Mouse (Mus musculus) mature B cell (primary cell): Measurements from ENCODE around the gene Eif4e2.

Experiments used
- in situ Hi-C: fragments of 300-500 bp; cut with MboI; formaldehyde crosslinking; loops from 2 replicates; pipeline ENCODE4 v1.14.3; 2019

Gene Eif4e2

DNA sequence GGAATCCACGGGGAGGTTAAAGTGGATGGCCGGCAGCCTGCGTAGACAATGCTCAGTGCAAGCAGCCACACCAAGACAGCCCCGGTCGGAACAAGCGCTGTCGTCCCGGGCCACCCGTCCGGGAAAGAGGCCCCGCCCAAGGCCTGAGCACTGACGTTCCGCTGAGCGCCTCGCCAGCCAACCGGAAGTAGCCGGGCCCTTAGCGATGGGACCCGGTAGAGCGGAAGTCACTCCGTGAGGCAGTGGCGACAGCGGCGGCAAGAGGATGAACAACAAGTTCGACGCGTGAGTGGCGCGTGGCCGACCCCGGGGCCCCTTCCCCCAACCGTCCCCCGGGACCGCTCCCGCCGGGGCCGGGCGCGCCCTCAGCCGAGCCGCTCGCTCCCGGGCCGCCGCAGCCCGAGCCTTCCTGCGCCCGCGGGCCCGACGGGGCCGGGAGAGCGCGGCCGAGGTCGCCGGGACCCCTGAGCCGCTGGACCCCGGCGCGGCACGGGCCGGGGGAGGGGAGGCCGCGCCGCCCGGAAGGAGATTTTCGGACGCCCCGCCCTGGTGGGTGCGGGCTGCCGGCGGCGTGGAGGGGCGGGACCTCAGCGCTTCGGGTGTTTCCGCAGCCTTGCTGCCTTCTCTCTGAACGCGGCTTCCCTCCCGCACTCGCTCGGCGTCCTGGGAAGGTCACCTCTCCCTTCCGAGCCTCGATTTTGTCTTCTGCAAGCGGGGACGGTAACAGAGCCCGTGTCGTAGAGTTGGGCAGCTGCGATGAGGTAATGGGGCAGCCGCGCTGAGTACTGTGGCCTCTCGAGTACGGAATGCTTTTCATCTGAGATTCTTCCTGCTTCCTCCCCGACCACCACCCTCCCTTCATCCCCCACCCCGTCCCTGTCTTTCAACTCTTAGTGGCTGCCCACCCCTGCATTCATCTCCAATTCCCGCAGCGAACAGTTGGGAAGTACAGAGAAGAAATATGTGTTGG is at the start of gene Eif4e2:
Gene Eif4e2 (plus strand): TSS at position 180 of the 970 bp plus-strand sequence.
- in situ Hi-C loops = no loop called here

DNA sequence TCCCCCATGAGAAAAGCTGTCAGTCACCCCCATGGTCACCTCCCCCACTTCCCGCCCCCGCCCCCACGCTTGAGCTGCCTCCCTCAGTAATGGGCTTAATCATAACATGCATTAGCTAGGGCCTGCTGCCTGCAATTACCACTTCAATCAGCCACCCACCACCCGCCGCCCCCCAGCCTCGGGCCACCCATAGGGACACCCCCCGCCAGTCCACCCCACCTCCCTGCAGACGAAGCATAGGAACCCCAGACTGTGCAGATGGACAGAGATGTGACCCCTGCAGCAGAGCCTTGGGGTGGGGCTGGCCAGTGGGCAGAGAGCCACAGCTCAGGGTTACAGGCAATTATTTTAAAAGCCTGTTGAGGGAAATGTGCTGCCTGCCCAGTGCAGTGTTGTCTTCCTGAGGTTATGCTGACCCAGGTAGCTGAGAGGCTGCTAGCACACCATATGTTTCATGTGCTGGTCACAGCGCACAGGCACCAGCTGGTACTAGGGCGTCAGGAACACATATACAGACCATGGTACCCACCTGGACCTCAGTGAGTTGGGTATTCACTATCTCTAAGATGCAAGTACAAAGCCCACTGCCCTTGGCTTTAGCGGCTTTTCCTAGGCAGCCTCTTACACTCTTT is 49.4 kb upstream of the Eif4e2 start:
- in situ Hi-C loops = no loop called here

DNA sequence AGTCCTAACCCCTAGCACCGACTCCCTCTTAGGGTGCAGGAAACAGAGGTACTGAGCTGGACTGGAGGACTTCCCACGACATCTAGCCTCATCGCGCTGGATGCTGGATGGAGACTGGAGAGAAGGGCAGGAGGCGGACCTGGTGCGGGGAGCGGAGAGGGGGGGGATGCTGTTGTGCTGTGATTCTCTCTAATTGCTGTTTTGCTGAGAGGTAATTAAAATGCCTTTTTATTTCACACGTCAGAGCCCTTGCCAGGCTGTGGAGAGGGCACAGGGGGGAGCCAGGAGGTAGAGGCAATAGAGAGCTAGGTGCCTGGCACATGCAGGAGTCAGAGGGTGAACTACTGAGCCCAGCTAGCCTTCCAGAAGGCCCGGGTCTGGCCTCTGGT is 48.9 kb upstream of the Eif4e2 start:
- in situ Hi-C loops = no loop called here

DNA sequence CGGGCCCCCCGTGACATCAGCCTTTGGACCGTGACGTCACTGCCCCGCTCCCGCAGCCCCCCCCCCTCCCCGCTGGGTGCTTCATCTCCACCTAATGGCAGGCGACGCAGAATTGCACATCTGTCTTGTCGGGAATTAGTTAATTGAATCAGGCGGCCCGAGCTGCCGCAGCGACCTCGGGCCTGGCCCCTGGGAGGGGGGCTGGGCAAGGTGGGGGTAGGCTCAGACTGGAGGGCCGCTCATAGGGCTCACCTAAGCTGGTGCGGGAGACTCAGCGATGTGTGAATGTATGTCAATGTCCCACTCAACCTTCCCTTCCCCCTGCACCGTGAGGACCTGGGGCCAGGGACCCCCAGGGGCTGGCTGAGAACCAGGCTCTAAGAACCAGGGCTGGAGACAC is 43.3 kb upstream of the Eif4e2 start:
- in situ Hi-C loops = no loop called here

DNA sequence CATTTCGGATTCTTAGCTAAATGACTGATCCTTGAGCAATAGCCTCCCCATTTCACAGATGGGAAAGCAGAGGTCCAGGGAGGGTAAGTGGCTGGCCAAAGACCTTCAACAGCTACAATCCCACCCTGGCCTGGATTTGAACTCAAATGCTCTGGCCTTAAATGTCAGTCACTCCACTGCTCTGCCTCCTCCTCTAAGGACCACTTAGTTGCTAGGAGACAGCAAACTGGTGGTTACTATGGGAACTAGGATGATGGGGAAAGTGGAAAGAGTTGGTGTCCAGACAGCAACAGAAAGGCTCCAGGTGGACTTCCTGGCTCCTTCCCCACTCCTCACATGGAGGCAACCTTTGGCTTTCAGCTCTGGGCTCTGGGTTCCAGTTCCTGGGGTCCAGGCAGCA is 42.4 kb upstream of the Eif4e2 start:
- in situ Hi-C loops = no loop called here

DNA sequence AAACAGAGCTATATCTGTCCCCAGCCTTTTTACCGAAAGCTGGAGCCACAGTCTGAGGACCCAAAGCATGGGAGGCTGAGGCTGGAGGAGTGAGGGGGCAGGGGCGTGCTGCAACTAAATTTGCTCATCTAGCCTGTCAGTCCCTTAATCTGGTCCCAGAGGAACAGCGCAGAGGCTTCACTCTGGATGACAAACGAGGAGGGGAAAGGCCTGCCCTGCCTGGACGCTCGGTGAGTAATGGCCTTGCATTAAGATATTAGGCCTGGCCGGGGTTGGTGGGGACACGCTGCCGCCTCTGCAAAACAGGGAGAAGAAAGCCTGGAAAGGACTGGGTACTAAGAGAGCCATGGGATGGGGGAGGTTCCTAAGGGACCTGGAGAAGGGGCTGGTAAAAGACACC is 41.4 kb upstream of the Eif4e2 start:
- in situ Hi-C loops = no loop called here

DNA sequence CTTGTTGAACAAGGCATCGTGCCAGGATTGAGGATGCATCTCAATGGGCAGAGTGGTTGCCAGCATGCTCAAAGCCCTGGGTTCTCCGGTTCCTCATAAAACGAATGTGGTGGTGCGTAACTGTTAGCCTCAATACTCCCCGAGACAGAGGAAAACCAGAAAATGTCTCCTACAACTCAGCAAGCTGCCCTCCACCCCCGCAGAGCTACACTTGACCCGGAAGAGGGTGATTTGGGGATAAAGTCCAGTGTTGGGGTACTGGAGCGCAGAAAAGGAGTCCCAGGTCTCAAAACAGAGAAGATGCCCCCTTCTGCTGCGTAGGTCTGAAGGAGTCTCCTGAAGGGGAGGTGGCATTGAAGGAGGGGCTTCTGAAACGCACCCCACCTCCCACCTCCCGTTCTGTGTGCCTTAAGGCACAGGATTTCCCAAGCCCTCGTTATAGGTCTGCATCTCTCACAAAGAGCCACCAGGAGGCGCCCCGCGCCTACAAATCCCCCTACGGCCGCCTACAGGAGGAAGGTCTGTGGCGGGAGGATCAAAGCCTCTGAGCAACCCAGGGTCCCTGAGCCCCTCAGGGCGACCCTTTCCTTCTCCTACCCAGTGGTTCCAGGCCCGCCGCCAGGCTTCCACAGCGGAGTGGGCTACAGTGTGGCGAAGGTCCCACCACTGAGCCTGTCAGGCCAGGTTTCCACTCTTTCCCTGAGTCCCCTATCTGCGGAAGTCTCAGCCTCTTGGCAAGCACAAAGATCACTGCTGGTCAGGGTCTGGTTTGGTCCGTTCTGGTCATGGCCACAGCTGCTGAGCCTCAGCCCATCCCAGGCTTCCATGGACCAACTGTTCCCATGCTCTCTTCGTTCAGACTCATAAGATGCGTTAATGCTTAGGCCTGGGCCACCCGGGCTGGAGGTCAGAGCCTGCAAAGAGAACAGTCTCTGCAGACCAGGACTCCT is 39.4 kb upstream of the Eif4e2 start:
- in situ Hi-C loops = no loop called here

DNA sequence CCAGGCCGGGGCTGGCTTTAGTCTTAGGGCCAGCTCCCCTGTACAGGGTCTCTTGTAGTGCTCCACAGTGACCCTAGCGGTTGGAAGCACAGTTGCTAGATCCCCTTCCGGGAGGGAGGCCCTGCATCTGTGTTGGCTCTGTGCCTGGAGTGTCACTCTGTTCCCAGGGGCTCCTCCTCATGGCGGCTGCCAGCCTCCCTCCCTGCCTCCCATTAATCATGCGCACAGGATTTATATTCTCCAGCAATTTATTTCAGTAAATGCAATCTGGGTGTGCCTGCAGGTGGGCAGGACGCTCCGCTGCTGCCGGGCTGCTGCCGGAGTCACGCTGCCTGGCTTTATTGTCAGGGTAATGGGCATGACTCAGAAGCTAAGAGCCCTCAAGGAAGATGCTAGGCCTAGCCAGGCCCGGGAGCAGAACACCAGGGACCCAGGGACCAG is 37.8 kb upstream of the Eif4e2 start:
- in situ Hi-C loops = no loop called here

DNA sequence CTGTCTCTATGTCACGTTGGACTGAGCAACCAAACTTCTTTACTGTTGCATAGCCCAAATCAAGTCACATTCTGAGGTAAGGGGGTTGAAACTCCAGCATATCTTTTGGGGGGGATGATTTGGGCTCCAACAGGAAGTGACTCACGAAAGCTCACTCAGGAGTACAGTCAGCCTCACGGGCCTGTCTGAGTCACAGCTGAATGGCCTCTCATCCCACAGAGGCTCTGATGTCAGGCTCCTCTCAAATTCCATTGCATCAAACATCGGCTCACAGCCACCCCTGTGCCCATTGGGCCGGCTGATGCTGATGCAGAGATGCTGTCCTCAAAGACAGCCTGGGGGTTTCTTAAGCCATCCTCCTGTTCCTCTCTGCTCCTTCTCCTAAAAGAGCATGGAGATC is 32.8 kb upstream of the Eif4e2 start:
- in situ Hi-C loops = no loop called here

DNA sequence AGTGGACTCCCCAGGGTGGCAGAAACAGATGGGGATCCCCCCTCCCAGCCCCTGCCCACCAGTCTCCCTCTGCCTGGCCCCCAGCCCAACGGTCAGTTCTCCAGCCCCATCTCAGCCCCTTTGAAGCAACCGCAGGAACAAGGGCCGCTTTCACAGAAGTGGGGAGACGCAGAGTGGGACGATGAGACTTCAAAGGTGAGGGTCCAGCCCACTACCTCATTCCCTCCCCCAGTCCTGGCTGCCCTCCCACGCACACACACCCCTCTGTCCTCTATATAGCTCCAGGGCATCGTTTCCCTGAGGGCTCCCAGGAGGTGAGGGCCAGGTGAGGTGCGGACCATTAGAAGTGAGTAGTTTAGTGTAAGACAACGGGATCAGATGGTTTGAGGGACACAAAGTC is 30.7 kb upstream of the Eif4e2 start, which contains the start of gene Prss56:
Gene Prss56 (plus strand): TSS at position 301 of the 400 bp plus-strand sequence.
- in situ Hi-C loops = no loop called here

DNA sequence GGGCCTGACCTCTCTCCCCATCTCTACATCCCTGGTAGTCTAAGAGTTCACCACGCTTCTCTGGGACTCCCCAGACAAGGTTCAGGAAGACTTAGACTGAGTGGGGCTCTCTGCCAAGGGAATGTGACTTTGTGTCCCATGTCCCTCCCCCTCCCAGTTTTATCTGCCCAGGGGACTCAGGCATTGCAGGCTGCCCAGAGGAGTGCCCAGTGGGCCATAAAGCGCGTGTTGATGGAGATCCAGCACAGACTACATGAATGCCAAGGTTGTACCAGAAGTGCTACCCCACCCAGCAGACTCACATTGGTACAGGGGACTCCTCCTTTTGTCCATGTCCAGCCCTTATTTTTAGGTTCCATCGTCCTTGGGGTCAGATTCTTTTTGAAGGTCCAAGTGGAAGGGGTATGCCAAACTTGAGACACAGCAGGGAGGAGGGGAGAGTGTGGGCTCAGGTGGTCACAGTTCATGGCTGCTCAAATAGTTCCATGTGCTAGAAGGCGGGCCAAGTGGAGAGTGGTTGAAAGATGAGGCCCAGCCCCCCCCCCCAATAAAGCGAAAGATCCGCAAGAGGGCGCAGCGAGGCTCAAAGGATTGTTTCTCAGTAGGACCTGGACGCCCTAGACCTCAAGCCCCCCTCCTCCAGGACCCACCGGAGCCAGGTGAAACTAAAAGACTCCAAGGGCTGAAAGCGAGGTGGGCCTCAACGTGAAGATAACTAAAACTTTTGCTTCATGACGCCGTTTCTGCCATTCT is 29.5 kb upstream of the Eif4e2 start:
- in situ Hi-C loops = no loop called here

DNA sequence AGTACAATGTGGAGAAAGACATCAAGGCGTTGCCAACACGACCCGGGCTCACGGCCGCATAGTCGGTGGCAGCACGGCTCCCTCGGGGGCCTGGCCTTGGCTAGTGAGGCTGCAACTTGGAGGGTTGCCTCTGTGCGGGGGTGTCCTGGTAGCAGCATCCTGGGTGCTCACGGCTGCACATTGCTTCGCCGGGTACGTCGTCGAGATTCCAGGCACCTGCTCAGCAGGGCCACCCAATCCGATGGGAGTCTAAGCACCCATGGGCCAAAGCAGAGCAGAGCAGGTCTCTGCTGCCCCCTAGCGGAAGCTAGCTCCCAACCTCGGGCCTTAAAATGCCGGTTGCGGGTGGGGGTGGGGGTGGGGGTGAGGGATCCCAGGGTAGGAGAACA is 29.0 kb upstream of the Eif4e2 start:
- in situ Hi-C loops = no loop called here

DNA sequence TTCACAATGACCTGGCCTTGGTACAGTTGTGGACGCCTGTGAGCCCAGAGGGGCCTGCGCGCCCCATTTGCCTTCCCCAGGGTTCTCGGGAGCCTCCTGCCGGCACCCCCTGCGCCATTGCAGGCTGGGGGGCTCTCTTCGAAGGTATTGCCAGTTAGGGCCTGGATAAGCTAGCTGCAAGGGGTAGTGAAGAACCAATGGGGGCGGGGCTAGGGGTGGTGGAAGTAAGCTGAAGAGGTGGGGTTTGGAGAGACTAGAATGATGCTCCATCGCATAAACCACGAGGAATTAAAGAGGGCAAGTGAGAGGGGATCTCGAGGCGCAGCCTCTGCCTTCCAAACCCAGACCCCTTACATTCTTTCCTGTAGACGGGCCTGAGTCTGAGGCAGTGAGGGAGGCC is 28.2 kb upstream of the Eif4e2 start:
- in situ Hi-C loops = no loop called here

DNA sequence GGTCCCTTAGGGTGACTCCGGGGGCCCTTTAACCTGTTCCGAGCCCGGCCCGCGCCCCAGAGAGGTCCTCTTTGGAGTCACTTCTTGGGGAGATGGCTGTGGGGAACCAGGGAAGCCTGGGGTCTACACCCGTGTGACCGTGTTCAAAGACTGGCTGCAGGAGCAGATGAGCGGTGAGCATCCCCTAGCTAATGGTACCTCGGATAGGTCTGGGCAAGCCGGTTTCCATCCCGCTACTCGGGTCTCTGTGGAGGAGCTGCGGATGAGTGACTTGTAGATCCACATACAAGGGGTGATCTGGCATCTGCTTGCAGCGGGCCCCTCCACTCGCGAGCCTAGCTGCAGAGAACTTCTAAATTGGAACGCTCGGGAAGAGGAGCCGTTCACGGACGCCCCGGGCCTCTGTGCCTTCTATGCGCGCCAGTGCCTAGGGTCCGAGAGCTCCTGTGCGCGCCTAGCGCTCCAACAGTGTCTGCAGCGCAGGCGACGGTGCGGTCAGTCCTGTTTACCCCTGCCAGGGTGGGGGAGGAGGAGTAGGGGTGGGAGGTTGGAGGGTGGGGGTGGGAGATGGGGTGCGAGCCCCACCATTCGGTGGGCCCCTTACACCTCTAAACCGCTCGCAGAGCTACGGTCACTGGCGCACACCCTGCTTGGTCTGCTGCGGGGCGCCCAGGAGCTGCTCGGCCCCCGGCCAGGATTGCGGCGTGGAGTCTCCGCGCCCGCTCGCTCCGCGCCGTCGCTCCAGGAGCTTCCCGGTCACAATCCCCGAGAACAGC is 27.3 kb upstream of the Eif4e2 start:
- in situ Hi-C loops = no loop called here

DNA sequence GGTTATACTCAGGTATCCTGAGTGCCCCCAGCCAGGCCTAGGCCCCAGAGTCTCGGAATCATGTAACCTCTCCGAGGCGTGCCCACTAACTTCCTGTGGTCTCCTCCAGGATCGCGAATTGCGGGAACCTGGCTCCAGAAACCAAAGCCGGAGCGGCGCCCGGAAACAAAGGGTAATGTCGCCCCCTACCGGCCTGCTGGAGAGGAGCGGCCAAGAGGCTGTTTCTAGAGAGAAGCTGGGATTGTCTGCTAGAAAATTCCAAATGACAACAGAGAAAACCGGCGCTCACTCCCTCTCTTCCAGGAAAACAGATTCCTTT is 26.7 kb upstream of the Eif4e2 start:
- in situ Hi-C loops = no loop called here

DNA sequence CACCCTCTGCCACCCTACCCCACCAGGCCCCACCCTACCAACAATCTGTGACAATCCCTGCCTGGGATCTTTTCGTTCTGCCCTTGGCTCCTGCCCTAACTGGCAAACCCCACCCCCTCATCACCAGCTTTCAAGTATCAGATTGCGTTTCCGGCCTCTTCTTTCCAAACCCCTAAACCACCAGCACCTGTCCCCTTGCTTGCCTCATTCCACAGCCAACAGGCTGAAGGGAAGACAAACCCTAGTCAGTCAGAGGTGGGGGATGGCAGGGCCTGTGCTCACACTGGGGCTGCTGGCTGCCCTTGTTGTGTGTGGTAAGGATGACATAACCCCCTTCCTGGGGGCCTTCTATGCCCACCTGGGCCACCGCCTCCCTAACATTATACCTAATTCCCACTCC is 23.3 kb upstream of the Eif4e2 start, which contains the start of gene Chrnd:
Gene Chrnd (plus strand): TSS at position 179 of the 400 bp plus-strand sequence.
- in situ Hi-C loops = no loop called here

DNA sequence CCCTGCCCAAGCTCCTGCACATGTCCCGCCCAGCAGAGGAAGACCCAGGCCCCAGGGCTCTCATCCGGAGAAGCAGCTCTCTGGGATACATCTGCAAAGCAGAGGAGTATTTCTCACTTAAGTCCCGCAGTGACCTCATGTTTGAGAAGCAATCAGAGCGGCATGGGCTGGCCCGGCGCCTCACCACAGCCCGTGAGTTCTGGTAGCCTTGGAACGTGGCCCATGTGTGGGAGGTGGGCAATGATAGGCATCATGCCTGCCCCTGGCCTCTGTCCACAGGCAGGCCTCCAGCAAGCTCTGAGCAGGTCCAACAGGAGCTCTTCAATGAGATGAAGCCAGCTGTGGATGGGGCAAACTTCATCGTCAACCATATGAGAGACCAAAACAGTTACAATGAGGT is 16.4 kb upstream of the Eif4e2 start:
- in situ Hi-C loops = no loop called here

DNA sequence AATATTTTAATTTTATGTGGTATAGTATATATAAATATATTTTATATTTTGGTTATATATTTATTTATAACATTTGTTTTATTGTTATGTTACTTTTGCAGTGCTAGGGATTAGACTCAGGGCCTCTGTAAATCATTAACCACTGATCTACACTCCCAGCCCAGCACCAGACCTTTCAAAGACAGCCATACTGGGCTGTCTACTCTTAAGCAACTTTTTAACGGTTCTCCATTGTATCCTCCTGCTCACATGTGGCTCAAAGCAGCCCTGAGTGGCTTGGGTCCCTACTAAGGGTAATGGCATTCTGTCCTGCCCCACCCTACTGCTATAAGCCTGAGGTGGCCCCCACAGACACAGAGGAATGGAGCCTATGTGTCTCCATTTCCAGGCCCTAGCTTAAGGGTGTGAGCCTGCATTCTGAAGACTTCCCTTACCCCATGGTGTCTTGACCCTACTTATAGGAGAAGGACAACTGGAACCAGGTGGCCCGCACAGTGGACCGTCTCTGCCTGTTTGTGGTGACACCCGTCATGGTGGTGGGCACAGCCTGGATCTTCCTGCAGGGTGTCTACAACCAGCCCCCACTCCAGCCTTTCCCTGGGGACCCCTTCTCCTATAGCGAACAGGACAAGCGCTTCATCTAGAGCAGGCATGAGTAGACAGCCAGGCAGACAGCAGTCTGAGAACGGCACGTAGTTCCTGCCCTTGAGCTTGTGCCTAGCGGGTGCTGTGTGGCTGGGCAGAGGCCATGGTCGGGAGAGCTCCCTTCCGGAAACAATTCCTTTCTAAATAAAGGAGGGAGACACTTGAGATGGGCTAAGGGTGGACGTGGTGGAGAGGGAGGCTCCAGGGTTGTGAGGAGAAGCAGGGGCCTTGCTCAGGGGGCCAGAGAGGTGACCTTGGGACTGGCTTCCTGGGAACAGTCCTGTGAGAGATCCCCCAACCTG is 15.3 kb upstream of the Eif4e2 start:
- in situ Hi-C loops = no loop called here

DNA sequence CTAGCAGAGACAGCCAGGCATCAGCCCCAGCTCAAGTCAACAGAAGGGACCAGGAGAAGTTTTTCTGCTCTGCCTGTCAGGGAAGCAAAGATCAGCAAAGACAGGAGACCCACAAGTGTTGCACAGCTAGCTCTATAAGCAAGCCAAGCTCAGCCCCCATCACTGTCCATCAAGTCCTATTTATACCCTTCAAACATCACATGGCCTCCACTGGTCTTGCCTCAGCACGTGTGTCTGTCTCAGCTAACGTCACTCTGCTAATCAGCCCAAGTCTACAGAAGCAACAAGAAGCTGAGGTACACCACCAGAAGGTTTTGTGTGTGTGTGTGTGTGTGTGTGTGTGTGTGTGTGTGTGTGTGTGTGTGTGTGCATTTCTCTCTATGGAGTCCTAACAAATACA is 12.9 kb upstream of the Eif4e2 start:
- in situ Hi-C loops = no loop called here
